Mouse (Mus musculus) Patski (cell line): Measurements from ENCODE around the gene Lce1m. TPM values are rescaled to one million over a fixed set of nuclear protein-coding genes. Genes with fewer than 3 reads are reported as not detected.

Experiments
- ATAC-seq: fragments of 100-300 bp; one replicate; pipeline ENCODE4 v1.8.0; 2021
- CTCF ChIA-PET: fragments of 350-600 bp; sonication (Branson Sonifier 250); formaldehyde crosslinking; loops from one replicate; lab custom pipeline; 2022; ENCODE audit warnings: inconsistent platforms; lab: Charles Lee
- POLR2A ChIA-PET: fragments of 350-600 bp; sonication (Branson Sonifier 250); formaldehyde crosslinking; loops from one replicate; lab custom pipeline; 2022; ENCODE audit warnings: antibody characterized with exemption, inconsistent platforms; lab: Charles Lee
- DNase-seq: peaks from one replicate; pipeline ENCODE4 v3.0.0-alpha.2; 2011; ENCODE audit warnings: low read depth, low spot score
- H3K27me3 ChIP-seq: fragments of 371-371 bp; one replicate; pipeline ENCODE4 v1.5.1; 2021
- CTCF ChIP-seq: fragments of 100-300 bp; IDR thresholded peaks from one replicate; pipeline ENCODE4 v1.5.1; 2021
- in situ Hi-C: fragments of 300-500 bp; cut with MboI; formaldehyde crosslinking; loops from 3 replicates; pipeline ENCODE4 v1.11.1; 2018; ENCODE audit warnings: low pct_unique_long_range_greater_than_20kb, mixed read lengths
- polyA plus RNA-seq: library from polyadenylated mRNA; unstranded; gene quantifications from one replicate; pipeline ENCODE4 v1.2.3, GENCODE M21; 2021

The Lce1m gene
- polyA plus RNA-seq, 1 experiment from 2014 or later = not detected

DNA sequence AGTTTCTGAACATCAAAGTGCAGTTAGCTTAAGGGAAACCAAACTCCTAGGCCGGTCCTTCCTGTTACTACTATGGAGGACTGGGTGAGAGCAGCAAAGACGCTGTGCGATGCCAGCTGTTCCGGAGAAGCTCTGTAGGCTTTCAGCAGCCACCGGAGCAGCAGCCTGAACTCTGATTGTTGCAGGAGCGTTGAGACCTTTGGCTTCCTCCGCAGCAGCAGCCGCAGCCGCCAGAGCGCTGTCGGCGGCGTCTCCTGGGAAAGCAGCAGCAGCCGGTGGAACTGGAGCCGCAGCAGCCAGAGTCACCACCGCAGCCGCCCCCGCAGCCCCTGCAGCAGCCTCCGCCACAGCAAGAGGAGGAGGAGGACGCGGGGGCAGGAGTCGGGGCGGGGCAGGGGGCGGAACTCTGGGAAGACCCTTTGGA is 4.5 kb downstream of the Lce1m start:
- H3K27me3 ChIP-seq = no peaks in the 10 kb centered on the region
- no peak for ATAC-seq
- no peak for DNase-seq
- in situ Hi-C loops = no loop called here
- POLR2A ChIA-PET = interaction anchor here (1.0 kb wide), 1 partner anchor 566 kb away, joined by 4 read pairs; no protein-coding TSS in a partner anchor
- CTCF ChIA-PET = interaction anchor here (2.2 to 10.2 kb wide), 4 partner anchors 9 to 15 kb away, joined by 6 to 75 read pairs (median 15); no protein-coding TSS in a partner anchor
- TF ChIP-seq CTCF = no peak

- TF ChIP-seq CTCF = no peak
- ChIA-PET CTCF (interaction anchor here (1.6 to 9.0 kb wide), 4 partner anchors 9 to 100 kb away, joined by 3 to 132 read pairs (median 41); partner anchors contain the start of gene Crct1), POLR2A (no interaction called here)
- DNase-seq (no peak), ATAC-seq (no peak)
- in situ Hi-C loops = no loop called here
- H3K27me3 ChIP-seq = no peaks in the 10 kb centered on the region
These were observed 16.0 kb downstream of the Lce1m start for GRCm38 (mm10) chr3:93002843-93003242.

DNA sequence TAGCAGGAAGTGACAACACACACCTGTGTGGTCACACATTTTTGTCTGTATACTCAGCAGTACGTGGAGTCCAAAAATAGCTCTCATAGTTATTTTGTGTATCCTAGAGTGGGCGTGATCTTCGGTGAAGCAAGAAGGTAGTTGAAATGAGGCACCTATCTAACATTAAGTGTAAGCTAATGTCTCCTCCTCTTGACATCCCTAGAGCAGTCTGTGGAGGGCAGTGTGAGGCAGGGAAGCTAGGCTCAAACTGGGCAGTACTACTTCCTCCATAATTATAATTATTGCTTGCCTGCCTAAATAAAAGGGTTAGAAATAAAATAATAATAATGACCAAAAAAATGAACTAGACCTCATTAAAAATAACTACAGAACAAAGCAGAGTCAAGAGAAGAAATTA is 18.2 kb downstream of the Lce1m start:
- ChIA-PET CTCF (interaction anchor here (0.7 to 9.0 kb wide), 10 partner anchors 11 to 375 kb away, joined by 3 to 132 read pairs (median 9); partner anchors contain the start of genes Crct1 and Lce1m), POLR2A (interaction anchor here (0.8 kb wide), 1 partner anchor 15 kb away, joined by 3 read pairs; no protein-coding TSS in a partner anchor)
- ATAC-seq (peak; percentile 82), DNase-seq (no peak)
- no peaks in the 10 kb centered on the region for H3K27me3 ChIP-seq
- TF ChIP-seq CTCF = peak; percentile 72
- in situ Hi-C loops = no loop called here

DNA sequence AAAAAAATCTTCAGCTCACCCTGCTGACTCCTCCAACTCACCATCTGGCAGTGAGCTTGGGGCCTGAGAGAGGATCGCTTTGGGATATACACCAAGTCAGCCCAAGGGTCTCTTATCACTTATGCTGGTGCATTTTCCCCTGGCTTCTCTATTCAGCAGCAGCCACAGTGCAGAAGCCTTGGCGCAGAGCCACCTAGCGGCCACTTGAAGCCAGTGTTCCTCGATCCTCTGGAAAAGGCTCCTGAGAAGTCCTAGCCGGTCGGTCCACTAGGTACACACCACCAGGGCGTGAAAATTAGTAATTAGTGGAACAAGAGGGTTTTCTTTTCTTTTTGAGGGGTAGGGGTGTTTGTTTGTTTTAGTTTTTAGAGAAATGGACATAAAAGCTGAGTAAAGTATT is 20.2 kb downstream of the Lce1m start:
- H3K27me3 ChIP-seq = peaks cover 2% of the 10 kb centered on the region
- in situ Hi-C loops = loop anchor here (5.0 kb wide), 1 partner anchor 71 kb away; the partner anchor contains the start of gene Lce3a
- DNase-seq (no peak), ATAC-seq (peak; percentile 93)
- TF ChIP-seq CTCF = peak; percentile 98
- CTCF ChIA-PET = interaction anchor here (0.8 to 9.0 kb wide), 11 partner anchors 13 to 848 kb away, joined by 3 to 75 read pairs (median 7); partner anchors contain the start of genes Crct1 and Lce1m
- POLR2A ChIA-PET = no interaction called here

- peaks cover 2% of the 10 kb centered on the region for H3K27me3 ChIP-seq
- POLR2A ChIA-PET = no interaction called here
- CTCF ChIA-PET = interaction anchor here (1.0 kb wide), 1 partner anchor 54 kb away, joined by 4 read pairs; no protein-coding TSS in a partner anchor
- DNase-seq (no peak), ATAC-seq (no peak)
- in situ Hi-C loops = no loop called here
- no peak for TF ChIP-seq CTCF
These were observed 26.9 kb downstream of the Lce1m start, which contains the start of gene Lce3f for GRCm38 (mm10) chr3:92991926-92992325. TSS of gene Lce3f (plus strand) at chr3:92992226.

DNA sequence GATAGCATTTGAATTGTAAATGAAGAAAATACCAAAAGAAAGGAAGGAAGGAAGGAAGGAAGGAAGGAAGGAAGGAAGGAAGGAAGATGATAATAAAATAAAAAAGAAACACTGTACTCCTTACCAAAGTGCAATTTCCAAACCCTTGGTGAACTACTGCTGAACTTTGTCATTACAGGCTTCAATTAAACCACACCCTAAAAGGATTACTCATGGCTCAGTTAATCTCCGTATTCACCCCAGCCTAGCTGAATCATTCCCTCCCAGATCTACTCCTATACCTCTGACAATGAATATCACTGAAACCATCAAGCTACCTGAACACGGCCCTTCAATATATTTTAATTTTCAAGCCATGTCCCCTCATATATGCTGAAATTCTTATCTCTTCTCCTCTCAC is 40.4 kb downstream of the Lce1m start:
- DNase-seq (no peak), ATAC-seq (no peak)
- no peaks in the 10 kb centered on the region for H3K27me3 ChIP-seq
- ChIA-PET POLR2A (no interaction called here), CTCF (no interaction called here)
- TF ChIP-seq CTCF = no peak
- in situ Hi-C loops = no loop called here

Other genes with a start within 250 kb of the Lce1m start
- not detected for gene Lce1i, start 240.2 kb downstream of the Lce1m start, polyA plus RNA-seq
- not detected for gene Lce1j, start 228.5 kb downstream of the Lce1m start, polyA plus RNA-seq
- gene Lce1k, start 211.2 kb downstream of the Lce1m start, polyA plus RNA-seq = not detected
- not detected for gene Kprp, start 191.8 kb downstream of the Lce1m start, polyA plus RNA-seq
- not detected for gene Lce1l, start 167.8 kb downstream of the Lce1m start, polyA plus RNA-seq
- not detected for gene 2310050C09Rik, start 148.8 kb downstream of the Lce1m start, polyA plus RNA-seq
- 0.54 TPM for gene Lce3a, start 92.8 kb downstream of the Lce1m start, polyA plus RNA-seq
- not detected for gene Lce3b, start 86.1 kb downstream of the Lce1m start, polyA plus RNA-seq
- gene Lce3c, start 74.6 kb downstream of the Lce1m start, polyA plus RNA-seq = 2.1 TPM
- 1.1 TPM for gene Lce3d, start 61.7 kb downstream of the Lce1m start, polyA plus RNA-seq
- not detected for gene Lce3e, start 52.0 kb downstream of the Lce1m start, polyA plus RNA-seq
- gene Lce3f, start 26.8 kb downstream of the Lce1m start, polyA plus RNA-seq = not detected
- 0.31 TPM for gene Crct1, start 3.4 kb downstream of the Lce1m start, polyA plus RNA-seq
- not detected for gene Gm4858, start 49.8 kb upstream of the Lce1m start, polyA plus RNA-seq
- not detected for gene Crnn, start 125.7 kb upstream of the Lce1m start, polyA plus RNA-seq
- gene Flg2, start 178.2 kb upstream of the Lce1m start, polyA plus RNA-seq = 0.01 TPM